ENCODE assay signal across 9 mouse cellular contexts in the genomic region with DNA sequence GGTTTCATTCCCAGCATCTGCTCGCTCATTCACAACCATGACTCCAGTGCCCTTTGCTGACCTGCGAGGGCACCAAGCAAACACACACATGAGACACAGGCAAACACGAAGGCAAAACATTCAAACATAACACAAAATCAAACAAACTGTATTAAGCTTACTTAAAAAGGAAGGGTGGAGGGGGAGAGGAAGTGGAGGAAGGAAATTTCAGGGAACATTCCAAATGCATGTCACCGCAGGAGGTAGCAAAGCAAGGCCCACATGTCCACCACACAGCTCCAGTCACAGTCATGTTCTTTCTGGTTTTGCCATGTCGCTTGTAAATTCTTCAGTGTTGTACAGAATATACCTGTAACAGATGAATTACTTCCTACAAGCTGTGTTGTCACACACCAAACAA.
"Had no signal": no experiment of that assay in that cellular context is flagged by ENCODE, and none has a peak within 500 bp of the region (broad histone marks: within the 10 kb centered on the region; RNA-seq: fewer than 3 reads in every experiment).

No protein-coding gene starts in this region.

- H3K9ac ChIP-seq: limb, embryonic 13.5 days; liver, embryonic 14.5 days; neural tube, embryonic 12.5 days had no signal

- H3K27ac ChIP-seq: limb, embryonic 13.5 days; liver, embryonic 14.5 days; neural tube, embryonic 12.5 days; stomach, postnatal 0 days had no signal

- H3K27me3 ChIP-seq: limb, embryonic 13.5 days; neural tube, embryonic 12.5 days had no signal

- H3K4me1 ChIP-seq: limb, embryonic 13.5 days; neural tube, embryonic 12.5 days had no signal

- DNase-seq: kidney, postnatal 14 days; left cerebral cortex, postnatal 4 days; lung, adult 18-20 months; midbrain, embryonic 14.5 days; thymus, postnatal 4 days had no signal

- H3K36me3 ChIP-seq: limb, embryonic 13.5 days; neural tube, embryonic 12.5 days had no signal

- H3K4me2 ChIP-seq: limb, embryonic 13.5 days; neural tube, embryonic 12.5 days had no signal

- H3K4me3 ChIP-seq: limb, embryonic 13.5 days; neural tube, embryonic 12.5 days had no signal
